32 mouse cellular contexts compared by ENCODE assay signal in genomic region chr10:91051156-91051555, GRCm38 (mm10).
"Had no signal": no experiment of that assay in that cellular context is flagged by ENCODE, and none has a peak within 500 bp of the region (broad histone marks: within the 10 kb centered on the region; RNA-seq: fewer than 3 reads in every experiment).

No protein-coding gene starts in this region.

- ATAC-seq: liver, embryonic 12.5 days; liver, postnatal 0 days; lung, postnatal 0 days; midbrain, embryonic 13.5 days; midbrain, embryonic 15.5 days; midbrain, embryonic 16.5 days had no signal

- H3K4me2 ChIP-seq: limb, embryonic 12.5 days; limb, embryonic 13.5 days; limb, embryonic 15.5 days; liver, embryonic 11.5 days; liver, embryonic 12.5 days; liver, embryonic 13.5 days; liver, embryonic 15.5 days; lung, embryonic 14.5 days; lung, embryonic 15.5 days; midbrain, embryonic 11.5 days; midbrain, embryonic 12.5 days; midbrain, embryonic 13.5 days; midbrain, embryonic 15.5 days; neural tube, embryonic 12.5 days had no signal

- H3K9ac ChIP-seq: limb, embryonic 12.5 days; limb, embryonic 13.5 days; limb, embryonic 15.5 days; liver, embryonic 12.5 days; liver, embryonic 13.5 days; liver, embryonic 14.5 days; liver, embryonic 15.5 days; liver, postnatal 0 days; lung, embryonic 14.5 days; lung, embryonic 15.5 days; midbrain, embryonic 12.5 days; midbrain, embryonic 13.5 days; midbrain, embryonic 15.5 days; neural tube, embryonic 12.5 days had no signal

- H3K9me3 ChIP-seq: limb, embryonic 10.5 days; limb, embryonic 12.5 days; limb, embryonic 13.5 days; limb, embryonic 15.5 days; liver, embryonic 12.5 days; liver, embryonic 13.5 days; liver, embryonic 15.5 days; lung, embryonic 15.5 days; megakaryocyte, embryonic 14.5 days; midbrain, embryonic 10.5 days; midbrain, embryonic 12.5 days; midbrain, embryonic 13.5 days; midbrain, embryonic 15.5 days; neural tube, embryonic 12.5 days had no signal

- DNase-seq: left cerebral cortex, postnatal 4 days; liver; liver, embryonic 13.5 days; liver, postnatal 0 days; lung, adult 18-20 months; lung, adult 2 months; lung, embryonic 14.5 days; lung, postnatal 10 days; lung, postnatal 14 days; lung, postnatal 36 days; lung, postnatal 4 days; midbrain, embryonic 14.5 days had no signal

- H3K27me3 ChIP-seq: limb, embryonic 12.5 days; limb, embryonic 13.5 days; limb, embryonic 15.5 days; liver, embryonic 12.5 days; liver, embryonic 13.5 days; liver, embryonic 15.5 days; lung, embryonic 15.5 days; megakaryocyte, embryonic 14.5 days; midbrain, embryonic 12.5 days; midbrain, embryonic 13.5 days; midbrain, embryonic 15.5 days; neural tube, embryonic 12.5 days had no signal

- H3K4me3 ChIP-seq: limb, embryonic 10.5 days; limb, embryonic 12.5 days; limb, embryonic 13.5 days; limb, embryonic 15.5 days; liver, embryonic 12.5 days; liver, embryonic 13.5 days; liver, embryonic 15.5 days; lung, embryonic 15.5 days; megakaryocyte, embryonic 14.5 days; midbrain, embryonic 10.5 days; midbrain, embryonic 12.5 days; midbrain, embryonic 13.5 days; midbrain, embryonic 15.5 days; myocyte; neural tube, embryonic 12.5 days had no signal

- H3K27ac ChIP-seq: limb, embryonic 10.5 days; limb, embryonic 12.5 days; limb, embryonic 13.5 days; limb, embryonic 15.5 days; liver, embryonic 12.5 days; liver, embryonic 13.5 days; liver, embryonic 14.5 days; liver, embryonic 15.5 days; lung, embryonic 15.5 days; macrophage; midbrain, embryonic 10.5 days; midbrain, embryonic 12.5 days; midbrain, embryonic 13.5 days; midbrain, embryonic 15.5 days; neural tube, embryonic 12.5 days had no signal

- H3K4me1 ChIP-seq: limb, embryonic 10.5 days; limb, embryonic 12.5 days; limb, embryonic 13.5 days; limb, embryonic 15.5 days; liver, embryonic 12.5 days; liver, embryonic 13.5 days; liver, embryonic 15.5 days; lung, embryonic 15.5 days; megakaryocyte, embryonic 14.5 days; midbrain, embryonic 10.5 days; midbrain, embryonic 12.5 days; midbrain, embryonic 13.5 days; midbrain, embryonic 15.5 days; neural tube, embryonic 12.5 days had no signal
